Mouse (Mus musculus): ENCODE data around the gene 4931429L15Rik. TPM values are rescaled to one million over a fixed set of nuclear protein-coding genes. Genes with fewer than 3 reads are reported as not detected.

4931429L15Rik gene
- not detected for polyA plus RNA-seq (2017; shearing (Covaris generic))

DNA sequence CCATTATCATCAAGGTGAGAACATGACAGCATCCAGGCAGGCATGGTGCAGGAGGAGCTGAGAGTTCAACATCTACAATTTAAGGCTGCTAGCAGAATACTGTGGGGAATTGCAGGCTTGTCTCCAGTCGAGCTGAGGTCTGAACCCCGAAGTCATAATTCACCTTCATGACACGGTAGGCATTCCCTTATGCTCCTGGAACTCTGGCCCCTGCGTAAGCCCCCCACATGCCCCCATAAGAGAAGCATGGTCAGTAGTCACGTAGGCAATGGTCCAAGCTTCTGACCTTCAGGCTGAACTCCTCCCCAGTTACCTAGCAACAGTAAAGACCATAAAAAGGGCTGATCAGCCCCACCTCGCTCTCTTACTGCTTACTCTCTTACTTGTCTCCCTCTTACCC, at the start of gene 4931429L15Rik:
Gene 4931429L15Rik, minus strand, starts transcription at position 101 of the 400 bp plus-strand sequence.

DNA sequence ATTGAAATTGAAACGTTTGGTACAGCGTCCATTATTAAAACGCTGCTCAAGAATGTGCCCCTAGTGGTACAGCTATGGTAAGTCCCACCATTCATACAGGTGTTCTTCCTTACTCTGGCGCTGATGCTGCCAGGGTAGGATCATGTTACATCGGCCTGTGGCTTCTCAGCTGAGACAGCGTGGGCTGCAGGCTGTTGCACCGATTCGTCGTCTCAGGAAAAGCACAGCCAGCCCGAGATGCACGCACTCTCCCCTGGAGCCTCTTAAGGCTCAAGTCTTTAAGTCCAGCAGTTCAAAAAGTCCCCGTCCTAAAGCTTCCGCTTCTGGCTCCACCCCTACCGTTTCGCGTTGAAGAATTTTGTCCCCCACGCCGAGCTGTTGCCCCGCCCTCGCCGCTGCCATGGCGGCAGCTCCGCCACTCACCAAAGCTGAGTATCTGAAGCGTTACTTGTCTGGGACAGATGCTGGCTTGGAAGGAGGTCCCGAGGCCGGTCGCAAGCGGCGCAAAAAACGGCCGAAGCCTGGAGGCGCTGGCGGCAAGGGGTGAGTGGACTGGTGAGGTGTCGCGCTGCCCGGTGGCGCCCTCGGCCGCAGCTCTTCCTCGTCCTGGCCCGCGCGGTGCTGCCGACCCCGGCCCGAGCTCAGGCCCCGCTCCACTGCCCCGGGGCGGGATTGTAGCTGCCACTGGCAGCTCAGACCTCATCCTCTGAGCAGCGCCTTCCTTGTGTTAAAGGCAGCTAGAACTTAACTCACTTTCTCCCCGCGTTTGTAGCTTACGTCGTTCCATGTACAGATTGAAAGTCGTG, 37.0 kb downstream of the 4931429L15Rik start, which contains the start of gene Bud13:
Gene Bud13, plus strand, starts transcription at position 378 of the 806 bp plus-strand sequence.

DNA sequence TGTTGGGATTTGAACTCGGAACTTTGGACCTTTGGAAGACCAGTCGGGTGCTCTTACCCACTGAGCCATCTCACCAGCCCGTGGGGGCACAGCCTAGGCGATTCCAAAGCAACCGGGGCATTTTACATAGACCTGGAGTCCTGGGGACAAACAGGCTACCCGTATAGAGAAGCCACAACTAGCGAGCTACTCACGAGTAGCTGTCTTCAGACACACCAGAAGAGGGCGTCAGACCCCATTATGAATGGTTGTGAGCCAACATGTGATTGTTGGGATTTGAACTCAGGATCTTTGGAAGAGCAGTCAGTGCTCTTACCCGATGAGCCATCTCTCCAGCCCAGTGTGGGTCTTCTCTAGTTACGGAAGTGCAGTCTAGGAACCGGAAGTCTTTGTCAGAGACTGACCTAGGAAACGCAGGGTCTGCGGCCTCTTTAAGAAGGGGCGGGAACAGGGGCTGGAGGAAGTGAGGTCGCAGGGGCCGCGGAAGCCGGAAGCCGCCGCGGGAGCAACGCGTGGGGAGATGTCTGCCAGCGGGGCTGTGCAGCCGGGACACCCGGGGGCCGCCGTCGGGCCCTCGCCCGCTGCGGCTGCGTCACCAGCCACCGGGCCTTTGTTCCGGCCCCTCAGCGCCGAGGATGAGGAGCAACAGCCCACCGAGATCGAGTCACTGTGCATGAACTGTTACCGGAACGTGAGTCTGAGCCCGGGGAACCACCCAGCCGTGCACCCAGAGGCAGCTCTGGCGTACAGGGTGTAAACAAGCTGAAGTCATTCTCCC, 46.9 kb downstream of the 4931429L15Rik start, which contains the start of gene Zpr1:
Gene Zpr1, plus strand, starts transcription at position 388 of the 778 bp plus-strand sequence.

DNA sequence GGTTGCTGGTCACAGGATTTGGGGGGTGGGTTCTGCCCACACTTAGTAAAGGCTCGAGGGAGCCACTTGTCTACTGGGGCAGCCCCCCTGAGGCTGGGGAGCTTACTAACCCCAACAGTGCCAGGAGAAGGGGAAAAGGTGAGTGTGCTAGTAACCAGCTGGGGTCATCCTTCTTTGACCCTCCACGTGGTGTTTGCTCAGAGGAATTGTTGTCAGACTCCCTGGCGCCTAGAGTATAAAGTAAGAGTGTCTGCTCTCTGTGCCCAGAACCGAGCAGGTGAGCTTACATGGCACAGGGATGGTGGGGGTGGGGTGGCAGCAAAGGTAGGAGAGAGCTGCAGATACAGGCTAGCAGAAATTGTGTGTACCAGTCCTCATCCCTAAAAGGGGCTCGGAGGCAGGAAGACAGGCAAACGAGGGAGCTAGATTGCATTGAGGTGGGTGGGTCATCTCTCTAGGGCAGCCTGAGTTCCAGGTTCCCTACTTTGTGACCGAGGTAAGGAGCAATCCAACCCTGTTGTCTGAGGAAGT, 51.4 kb downstream of the 4931429L15Rik start, which contains the start of gene Apoa5:
Gene Apoa5, plus strand, starts transcription at position 291 of the 531 bp plus-strand sequence.

Other genes starting within 250 kb of the 4931429L15Rik start
- not detected for gene Apoa1, start 91.4 kb downstream of the 4931429L15Rik start, polyA plus RNA-seq (2017; shearing (Covaris generic))
- gene Apoc3, start 84.3 kb downstream of the 4931429L15Rik start, polyA plus RNA-seq (2017; shearing (Covaris generic)): not detected
- gene Apoa4, start 79.3 kb downstream of the 4931429L15Rik start, polyA plus RNA-seq (2017; shearing (Covaris generic)): not detected
- not detected for gene Apoa5, start 51.4 kb downstream of the 4931429L15Rik start, polyA plus RNA-seq (2017; shearing (Covaris generic))
- gene Zpr1, start 46.9 kb downstream of the 4931429L15Rik start, polyA plus RNA-seq (2017; shearing (Covaris generic)): 158 TPM
- gene Bud13, start 37.0 kb downstream of the 4931429L15Rik start, polyA plus RNA-seq (2017; shearing (Covaris generic)): 20.8 TPM

All from naive thymus-derived CD4-positive, alpha-beta T cell, adult 5 months (primary cell).